Mouse (Mus musculus) lung, embryonic 16.5 days (tissue): ENCODE data around the gene Ifna11. TPM values are rescaled to one million over a fixed set of nuclear protein-coding genes. Genes with fewer than 3 reads are reported as not detected.
"Not testable (repeated sequence)": the region's sequence is repeated elsewhere in the genome, so short reads cannot be mapped to it uniquely, and the experiment has no call there.

ENCODE experiments used
- ATAC-seq: fragments of 200-750 bp; cut with Nextera tagmentation; 2 replicates; pipeline ENCODE4 v1.8.0; 2017; ENCODE audit warnings: low read depth, mild to moderate bottlenecking, moderate library complexity
- H3K27ac ChIP-seq: fragments of 300-500 bp; sonication (generic); 2 replicates; pipeline ENCODE4 v1.5.1; 2014; ENCODE audit warnings: mild to moderate bottlenecking, control low read depth, low read length
- H3K27me3 ChIP-seq: fragments of 300-500 bp; sonication (generic); 2 replicates; pipeline ENCODE4 v1.6.1; 2014; ENCODE audit warnings: low read depth, low read length, mixed read lengths; ENCODE audit not compliant: control insufficient read depth, insufficient read depth
- H3K36me3 ChIP-seq: fragments of 300-500 bp; sonication (generic); 2 replicates; pipeline ENCODE4 v1.6.1; 2014; ENCODE audit warnings: low read length; ENCODE audit not compliant: control insufficient read depth, insufficient read depth
- H3K4me1 ChIP-seq: fragments of 300-500 bp; sonication (generic); replicated peaks from 2 replicates; pipeline ENCODE4 v1.6.1; 2014; ENCODE audit warnings: low read length, mixed read lengths; ENCODE audit not compliant: control insufficient read depth, insufficient read depth
- H3K4me2 ChIP-seq: fragments of 300-500 bp; sonication (generic); 2 replicates; pipeline ENCODE4 v1.6.1; 2014; ENCODE audit warnings: low read depth, low read length, control low read depth
- H3K4me3 ChIP-seq: fragments of 300-500 bp; sonication (generic); 2 replicates; pipeline ENCODE4 v1.5.1; 2014; ENCODE audit warnings: mild to moderate bottlenecking, low read length, control low read depth
- H3K9ac ChIP-seq: fragments of 300-500 bp; sonication (generic); 2 replicates; pipeline ENCODE4 v1.6.1; 2014; ENCODE audit warnings: low read length, control low read depth
- H3K9me3 ChIP-seq: fragments of 300-500 bp; sonication (generic); 2 replicates; pipeline ENCODE4 v1.6.1; 2016; ENCODE audit warnings: low read length; ENCODE audit not compliant: control insufficient read depth
- WGBS: fragments of 180-500 bp; shearing (Covaris S2); extraction: QIAGEN DNeasy Blood & Tissue Kit; methylation state at CpG from one replicate; pipeline ENCODE4 v1.1.7; 2014; 5-methylcytosine and 5-hydroxymethylcytosine counted together
- polyA plus RNA-seq: library from polyadenylated mRNA; unstranded; fragments of >200 nt; fragmentation: Nextera tagmentation; extraction: Ambion mirVana; gene quantifications from 2 replicates; pipeline ENCODE4 v1.2.1, GENCODE M21; 2015

Ifna11 gene
- polyA plus RNA-seq, 1 experiment from 2014 or later = not detected

GRCm38 (mm10) chr4:88791250-88791649 is 28.5 kb upstream of the Ifna11 start, which contains the start of gene Gm13278:
TSS of gene Gm13278 (plus strand) at chr4:88791550.
- no CpG with 5 or more reads among the region's 28 CpGs for WGBS
- not testable (repeated sequence) for ATAC-seq, H3K9ac ChIP-seq, H3K36me3 ChIP-seq, H3K27me3 ChIP-seq, H3K4me3 ChIP-seq, H3K9me3 ChIP-seq, H3K27ac ChIP-seq, H3K4me1 ChIP-seq, H3K4me2 ChIP-seq

- WGBS = 0% methylated on average over 8 of the region's 52 CpGs
- ATAC-seq, H3K27me3 ChIP-seq: not testable (repeated sequence)
Measured at GRCm38 (mm10) chr4:88793936-88794675, 25.7 kb upstream of the Ifna11 start, which contains the start of gene Gm13275. TSS of gene Gm13275 (plus strand) at chr4:88794487.

GRCm38 (mm10) chr4:88797097-88797496 is 22.7 kb upstream of the Ifna11 start, which contains the start of gene Gm13279:
TSS of gene Gm13279 (plus strand) at chr4:88797397.
- not testable (repeated sequence) for H3K27me3 ChIP-seq, H3K36me3 ChIP-seq, H3K4me2 ChIP-seq, ATAC-seq, H3K9me3 ChIP-seq, H3K4me1 ChIP-seq, H3K27ac ChIP-seq, H3K9ac ChIP-seq, H3K4me3 ChIP-seq
- no CpG with 5 or more reads among the region's 28 CpGs for WGBS

More at GRCm38 (mm10) chr4:88793936-88794675, 25.7 kb upstream of the Ifna11 start, which contains the start of gene Gm13275:
- not testable (repeated sequence) for H3K4me2 ChIP-seq, H3K4me3 ChIP-seq, H3K27ac ChIP-seq, H3K9me3 ChIP-seq, H3K36me3 ChIP-seq, H3K4me1 ChIP-seq, H3K9ac ChIP-seq

GRCm38 (mm10) chr4:88799365-88799764 is 20.4 kb upstream of the Ifna11 start, which contains the start of gene Gm13285:
TSS of gene Gm13285 (plus strand) at chr4:88799665.
- ATAC-seq, H3K27me3 ChIP-seq, H3K9ac ChIP-seq, H3K4me3 ChIP-seq, H3K36me3 ChIP-seq, H3K9me3 ChIP-seq, H3K4me1 ChIP-seq, H3K4me2 ChIP-seq, H3K27ac ChIP-seq: not testable (repeated sequence)
- WGBS = 6% methylated on average over 2 of the region's 7 CpGs

- not testable (repeated sequence) for H3K4me3 ChIP-seq, ATAC-seq, H3K4me1 ChIP-seq, H3K27ac ChIP-seq, H3K9ac ChIP-seq, H3K9me3 ChIP-seq, H3K27me3 ChIP-seq, H3K4me2 ChIP-seq, H3K36me3 ChIP-seq
- WGBS = no CpG with 5 or more reads among the region's 29 CpGs
Measured at GRCm38 (mm10) chr4:88802954-88803353, 16.8 kb upstream of the Ifna11 start, which contains the start of gene Gm13287. TSS of gene Gm13287 (plus strand) at chr4:88803254.

- WGBS = no CpG with 5 or more reads among the region's 8 CpGs
- H3K27ac ChIP-seq, H3K36me3 ChIP-seq, H3K9me3 ChIP-seq, H3K9ac ChIP-seq, ATAC-seq, H3K4me1 ChIP-seq, H3K27me3 ChIP-seq: not testable (repeated sequence)
- Histone ChIP-seq H3K4me3 (peak within 1 kb of the TSS; percentile 26; the same call in 1 of the 2 replicates), H3K4me2 (peak within 1 kb of the TSS; percentile 32; the same call in 1 of the 2 replicates)
Measured at GRCm38 (mm10) chr4:88805231-88805630, 14.5 kb upstream of the Ifna11 start, which contains the start of gene Gm13288. TSS of gene Gm13288 (plus strand) at chr4:88805531.

- Histone ChIP-seq H3K4me3 (peak overlapping the region; percentile 26; the same call in 1 of the 2 replicates), H3K4me2 (peak overlapping the region; percentile 32; the same call in 1 of the 2 replicates)
- H3K9me3 ChIP-seq, H3K27ac ChIP-seq, H3K36me3 ChIP-seq, H3K9ac ChIP-seq, ATAC-seq, H3K4me1 ChIP-seq, H3K27me3 ChIP-seq: not testable (repeated sequence)
- no CpG with 5 or more reads among the region's 34 CpGs for WGBS
Measured at GRCm38 (mm10) chr4:88805761-88806160, 14.0 kb upstream of the Ifna11 start.

GRCm38 (mm10) chr4:88815928-88816327 is 3.8 kb upstream of the Ifna11 start, which contains the start of gene Ifna7:
TSS of gene Ifna7 (plus strand) at chr4:88816228.
- Histone ChIP-seq H3K9ac (no peak within 1 kb of the TSS), H3K27me3 (no peaks in the 10 kb centered on the region), H3K9me3 (no peaks in the 10 kb centered on the region), H3K4me3 (no peak within 1 kb of the TSS), H3K4me1 (no peaks in the 10 kb centered on the region), H3K36me3 (no peaks in the 10 kb centered on the region), H3K4me2 (no peak within 1 kb of the TSS), H3K27ac (no peak within 1 kb of the TSS)
- WGBS = 52% methylated on average over 3 of the region's 3 CpGs
- no peak for ATAC-seq

- WGBS = 24% methylated on average over 4 of the region's 4 CpGs
- Histone ChIP-seq H3K4me1 (no peaks in the 10 kb centered on the region), H3K36me3 (no peaks in the 10 kb centered on the region), H3K4me3 (no peak overlapping the region), H3K9me3 (no peaks in the 10 kb centered on the region), H3K4me2 (no peak overlapping the region), H3K27me3 (no peaks in the 10 kb centered on the region), H3K9ac (no peak overlapping the region), H3K27ac (no peak overlapping the region)
- ATAC-seq = no peak
Measured at GRCm38 (mm10) chr4:88822995-88823394, 3.2 kb downstream of the Ifna11 start.
